Mouse (Mus musculus) hindbrain, embryonic 11.5 days (tissue): ENCODE measurements around the gene Ankrd49. TPM values are rescaled to one million over a fixed set of nuclear protein-coding genes. Genes with fewer than 3 reads are reported as not detected.
A peak's percentile ranks its signal among the peaks of the same experiment; 100 is the strongest.

Experiments
- ATAC-seq: fragments of 200-750 bp; cut with Nextera tagmentation; 2 replicates; pipeline ENCODE4 v1.8.0; 2017; ENCODE audit warnings: mild to moderate bottlenecking, moderate TSS enrichment, moderate library complexity; ENCODE audit not compliant: low FRiP score
- DNase-seq: peaks from one replicate; pipeline ENCODE4 v3.0.0-alpha.2; 2015; ENCODE audit warnings: low spot score
- H3K27ac ChIP-seq: fragments of 300-500 bp; sonication (generic); 2 replicates; pipeline ENCODE4 v1.5.1; 2014; ENCODE audit warnings: mild to moderate bottlenecking, low read depth, low read length
- H3K27me3 ChIP-seq: fragments of 300-500 bp; sonication (generic); 2 replicates; pipeline ENCODE4 v1.6.1; 2014; ENCODE audit warnings: mild to moderate bottlenecking, low read length, moderate library complexity, mixed read lengths; ENCODE audit not compliant: control insufficient read depth, insufficient read depth
- H3K36me3 ChIP-seq: fragments of 300-500 bp; sonication (generic); 2 replicates; pipeline ENCODE4 v1.6.1; 2014; ENCODE audit warnings: mild to moderate bottlenecking, low read length, moderate library complexity, mixed read lengths; ENCODE audit not compliant: control insufficient read depth, insufficient read depth
- H3K4me1 ChIP-seq: fragments of 300-500 bp; sonication (generic); replicated peaks from 2 replicates; pipeline ENCODE4 v1.6.1; 2014; ENCODE audit warnings: low read length, mixed read lengths; ENCODE audit not compliant: control insufficient read depth, insufficient read depth
- H3K4me2 ChIP-seq: fragments of 300-500 bp; sonication (generic); replicated peaks from 2 replicates; pipeline ENCODE4 v1.6.1; 2014; ENCODE audit warnings: mild to moderate bottlenecking, low read depth, low read length
- H3K4me3 ChIP-seq: fragments of 300-500 bp; sonication (generic); 2 replicates; pipeline ENCODE4 v1.5.1; 2014; ENCODE audit warnings: low read depth, low read length
- H3K9ac ChIP-seq: fragments of 300-500 bp; sonication (generic); 2 replicates; pipeline ENCODE4 v1.6.1; 2014; ENCODE audit warnings: low read depth, low read length
- H3K9me3 ChIP-seq: fragments of 300-500 bp; sonication (generic); 2 replicates; pipeline ENCODE4 v1.6.1; 2016; ENCODE audit warnings: low read length; ENCODE audit not compliant: control insufficient read depth
- WGBS: fragments of 180-500 bp; shearing (Covaris S2); extraction: QIAGEN DNeasy Blood & Tissue Kit; methylation state at CpG from one replicate; pipeline ENCODE4 v1.1.7; 2014; 5-methylcytosine and 5-hydroxymethylcytosine counted together
- polyA plus RNA-seq: library from polyadenylated mRNA; unstranded; fragments of >200 nt; fragmentation: Nextera tagmentation; extraction: Ambion mirVana; gene quantifications from 2 replicates; pipeline ENCODE4 v1.2.1, GENCODE M21; 2014

Ankrd49 gene
- polyA plus RNA-seq, 1 experiment from 2014 or later: 56.1 TPM

- Histone ChIP-seq H3K36me3 (no peaks in the 10 kb centered on the region), H3K27me3 (peaks cover 10% of the 10 kb centered on the region; the same call in 1 of the 2 replicates), H3K9me3 (no peaks in the 10 kb centered on the region), H3K4me3 (no peak overlapping the region), H3K4me1 (peaks cover 3% of the 10 kb centered on the region; the same call in 1 of the 2 replicates), H3K4me2 (no peak overlapping the region), H3K9ac (no peak overlapping the region), H3K27ac (no peak overlapping the region)
- ATAC-seq: no peak
- no peak for DNase-seq
These were observed 30.7 kb downstream of the Ankrd49 start for GRCm38 (mm10) chr9:14753947-14754346.

- 2% methylated on average over 28 of the region's 28 CpGs for WGBS
- no peak for DNase-seq
- Histone ChIP-seq H3K27ac (no peak within 1 kb of the TSS), H3K9me3 (no peaks in the 10 kb centered on the region), H3K4me2 (peak within 1 kb of the TSS; percentile 74), H3K4me1 (peaks cover 3% of the 10 kb centered on the region; the same call in 1 of the 2 replicates), H3K27me3 (peaks cover 10% of the 10 kb centered on the region; the same call in 1 of the 2 replicates), H3K9ac (peak within 1 kb of the TSS; percentile 55), H3K36me3 (no peaks in the 10 kb centered on the region), H3K4me3 (peak within 1 kb of the TSS; percentile 43)
- peak; percentile 89 for ATAC-seq
These were observed 32.6 kb downstream of the Ankrd49 start, which contains the start of gene Fut4 for GRCm38 (mm10) chr9:14752001-14752522. Fut4 (minus strand) TSS chr9:14752393.

GRCm38 (mm10) chr9:14751503-14752000, 33.1 kb downstream of the Ankrd49 start:
- Histone ChIP-seq H3K36me3 (no peaks in the 10 kb centered on the region), H3K9ac (peak overlapping the region; percentile 55), H3K4me2 (peak overlapping the region; percentile 74), H3K4me3 (peak overlapping the region; percentile 43), H3K27me3 (peaks cover 10% of the 10 kb centered on the region; the same call in 1 of the 2 replicates), H3K4me1 (peaks cover 3% of the 10 kb centered on the region; the same call in 1 of the 2 replicates), H3K27ac (no peak overlapping the region), H3K9me3 (no peaks in the 10 kb centered on the region)
- WGBS: 2% methylated on average over 49 of the region's 50 CpGs
- peak; percentile 88 for ATAC-seq
- peak; percentile 64 for DNase-seq

DNA sequence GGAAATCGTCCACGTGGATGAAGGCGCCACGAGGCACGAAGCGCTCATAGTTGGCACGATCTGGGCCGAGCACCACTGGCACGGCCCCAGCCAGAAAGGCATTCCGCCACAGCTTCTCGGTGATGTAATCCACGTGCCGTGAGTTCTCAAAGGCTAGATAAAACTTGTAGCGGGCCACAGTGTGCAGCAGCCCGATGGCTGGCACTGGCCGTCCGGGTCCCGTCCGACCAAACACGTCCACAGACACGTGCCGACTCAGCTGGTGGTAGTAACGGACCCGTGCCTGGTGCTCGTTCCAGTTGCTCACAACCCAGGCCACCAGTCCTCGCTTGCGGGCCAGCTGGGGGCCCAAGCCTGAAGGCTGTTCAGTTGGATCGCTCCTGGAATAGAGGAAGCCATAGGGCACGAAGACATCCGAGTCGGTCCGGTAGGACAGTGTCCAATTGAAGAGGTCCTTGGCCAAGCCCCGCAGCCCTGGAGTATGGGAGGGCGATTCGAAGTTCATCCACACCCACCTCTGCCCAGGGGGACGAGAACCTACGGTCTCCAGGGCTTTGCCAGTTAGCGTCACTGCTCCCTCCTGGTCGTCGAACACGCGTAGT, 33.7 kb downstream of the Ankrd49 start:
- no peak for DNase-seq
- H3K4me2 ChIP-seq: peak overlapping the region; percentile 74
- peak overlapping the region; percentile 55; the same call in 1 of the 2 replicates for H3K9ac ChIP-seq
- peak; percentile 7 for ATAC-seq
- H3K36me3 ChIP-seq: no peaks in the 10 kb centered on the region
- H3K27ac ChIP-seq: no peak overlapping the region
- H3K4me1 ChIP-seq: peaks cover 3% of the 10 kb centered on the region; the same call in 1 of the 2 replicates
- no peaks in the 10 kb centered on the region for H3K9me3 ChIP-seq
- peaks cover 10% of the 10 kb centered on the region; the same call in 1 of the 2 replicates for H3K27me3 ChIP-seq
- 56% methylated on average over 42 of the region's 42 CpGs for WGBS
- peak overlapping the region; percentile 43 for H3K4me3 ChIP-seq

- WGBS: 86% methylated on average over 16 of the region's 19 CpGs
- H3K9ac ChIP-seq: no peak within 1 kb of the TSS
These were observed 44.3 kb downstream of the Ankrd49 start, which contains the start of gene Piwil4 for GRCm38 (mm10) chr9:14740151-14740924. Piwil4 (minus strand) TSS chr9:14740733.

GRCm38 (mm10) chr9:14739498-14740150, 45.0 kb downstream of the Ankrd49 start:
- Histone ChIP-seq H3K4me2 (no peak overlapping the region), H3K27ac (no peak overlapping the region), H3K9me3 (no peaks in the 10 kb centered on the region), H3K27me3 (no peaks in the 10 kb centered on the region), H3K36me3 (no peaks in the 10 kb centered on the region), H3K9ac (no peak overlapping the region), H3K4me3 (no peak overlapping the region), H3K4me1 (no peaks in the 10 kb centered on the region)
- no peak for DNase-seq
- no peak for ATAC-seq
- 86% methylated on average over 4 of the region's 4 CpGs for WGBS

More at GRCm38 (mm10) chr9:14740151-14740924, 44.3 kb downstream of the Ankrd49 start, which contains the start of gene Piwil4:
- Histone ChIP-seq H3K4me3 (no peak within 1 kb of the TSS), H3K4me1 (no peaks in the 10 kb centered on the region), H3K4me2 (no peak within 1 kb of the TSS), H3K27ac (no peak within 1 kb of the TSS), H3K36me3 (no peaks in the 10 kb centered on the region), H3K27me3 (no peaks in the 10 kb centered on the region), H3K9me3 (no peaks in the 10 kb centered on the region)
- ATAC-seq: no peak
- no peak for DNase-seq

DNA sequence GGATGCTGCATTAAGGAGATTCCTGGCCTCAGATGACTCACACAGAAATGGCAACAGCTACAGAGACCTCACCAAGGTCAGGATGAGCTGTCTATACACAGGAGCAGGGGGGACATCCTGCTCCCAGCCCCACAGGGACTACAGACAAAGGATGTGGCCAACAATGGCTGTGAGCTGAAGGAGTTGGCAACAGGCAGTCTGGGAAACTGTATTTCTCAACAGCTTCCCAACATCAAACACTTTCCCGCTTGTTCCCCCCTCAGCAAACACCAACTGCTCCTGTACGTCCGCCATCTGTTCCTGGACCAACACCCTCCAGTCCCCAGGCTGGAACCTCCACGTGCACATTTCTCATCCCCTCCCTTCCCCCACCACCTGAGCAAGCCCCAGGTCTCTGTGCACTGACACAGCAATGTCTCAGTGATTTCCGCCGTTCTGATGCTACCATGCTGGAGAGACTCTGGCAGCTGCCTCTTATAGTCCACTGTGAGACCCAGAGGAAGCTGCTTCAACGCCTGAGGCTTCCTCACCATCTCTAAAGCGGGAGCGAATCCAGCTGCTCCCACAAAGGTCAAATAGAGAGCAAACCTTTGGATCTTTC, 53.6 kb downstream of the Ankrd49 start:
- peak; percentile 61 for ATAC-seq
- peak; percentile 26 for DNase-seq
- 35% methylated on average over 9 of the region's 9 CpGs for WGBS

More for the DNA sequence above, 53.6 kb downstream of the Ankrd49 start:
- H3K9me3 ChIP-seq: no peaks in the 10 kb centered on the region
- no peak overlapping the region for H3K4me2 ChIP-seq
- 0 out of 2 replicates have a peak overlapping the region, but pooled peaks have one; percentile 23 for H3K9ac ChIP-seq
- H3K4me1 ChIP-seq: peaks cover 4% of the 10 kb centered on the region; the same call in 1 of the 2 replicates
- H3K27me3 ChIP-seq: peaks cover 1% of the 10 kb centered on the region; the same call in 1 of the 2 replicates
- no peak overlapping the region for H3K27ac ChIP-seq
- no peaks in the 10 kb centered on the region for H3K36me3 ChIP-seq
- H3K4me3 ChIP-seq: no peak overlapping the region
